Comparison of ENCODE assay signal across 21 mouse cellular contexts in genomic region chr6:100878546-100878945, GRCm38 (mm10). TPM values are rescaled to one million over a fixed set of nuclear protein-coding genes. Genes with fewer than 3 reads are reported as not detected.
A peak's percentile ranks its signal among the peaks of the same experiment; 100 is the strongest.
DNase-seq lines count a peak whose midpoint lies in the region; ATAC-seq and TF ChIP-seq lines count a peak whose summit lies in the region.
"Had no signal": no experiment of that assay in that cellular context is flagged by ENCODE, and none has a peak within 500 bp of the region (broad histone marks: within the 10 kb centered on the region; RNA-seq: fewer than 3 reads in every experiment).

No protein-coding gene starts in this region.

- 77% methylated on average over 13 of the region's 13 CpGs for WGBS in heart, embryonic 12.5 days
- WGBS in midbrain, embryonic 11.5 days: 83% methylated on average over 13 of the region's 13 CpGs
- 83% methylated on average over 13 of the region's 13 CpGs for WGBS in midbrain, embryonic 10.5 days

- H3K27ac ChIP-seq in heart, embryonic 12.5 days (ENCODE audit: poor library complexity, severe bottlenecking): no peak overlapping the region
- no peak overlapping the region for H3K27ac ChIP-seq in midbrain, embryonic 11.5 days (ENCODE audit: low read depth, low read length)
- no peak overlapping the region for H3K27ac ChIP-seq in midbrain, embryonic 10.5 days (replicated peaks)

- ATAC-seq in heart, embryonic 12.5 days (ENCODE audit: insufficient number of reproducible peaks, low FRiP score): no peak
- ATAC-seq in midbrain, embryonic 11.5 days (ENCODE audit: low FRiP score): no peak
- ATAC-seq: activated CD4-positive, CD25-positive, alpha-beta regulatory T cell, adult 4 months; CD4-positive, CD25-positive, alpha-beta regulatory T cell, adult 4 months; Patski had no signal

- peak; percentile 62 for DNase-seq in heart, adult 11 months
- peak; percentile 56 for DNase-seq in midbrain, embryonic 11.5 days (ENCODE audit: low spot score, missing footprints)
- DNase-seq in midbrain, embryonic 10.5 days (ENCODE audit: low spot score): no peak
- DNase-seq in spleen, postnatal 10 days (ENCODE audit: low spot score in 2 of 2): no peak
- DNase-seq: adrenal gland, adult 2 months; adrenal gland, adult 8-10 months; adrenal gland, postnatal 10 days; adrenal gland, postnatal 14 days; adrenal gland, postnatal 25 days; adrenal gland, postnatal 36 days; B cell, adult 2 months; cerebellum, adult 11 months; cerebellum, adult 11-12 months; cerebellum, adult 18-20 months; cerebellum, adult 2 months had no signal

- no peak overlapping the region for H3K4me2 ChIP-seq in heart, embryonic 12.5 days
- no peak overlapping the region for H3K4me2 ChIP-seq in midbrain, embryonic 11.5 days

- TF ChIP-seq CTCF in E14TG2a.4 (conservative IDR thresholded peaks at IDR 0.05; ENCODE audit: low read length): no peak

- H3K27me3 ChIP-seq in heart, embryonic 12.5 days (replicated peaks): peaks cover 26% of the 10 kb centered on the region
- H3K27me3 ChIP-seq in midbrain, embryonic 11.5 days (ENCODE audit: control insufficient read depth, insufficient read depth, low read length): no peaks in the 10 kb centered on the region
- peaks cover 16% of the 10 kb centered on the region for H3K27me3 ChIP-seq in midbrain, embryonic 10.5 days (ENCODE audit: low read depth, poor library complexity, severe bottlenecking)
- peaks cover 11% of the 10 kb centered on the region for H3K27me3 ChIP-seq in E14TG2a.4 (ENCODE audit: insufficient read depth, low read length)
- H3K27me3 ChIP-seq: Patski had no signal

- H3K4me1 ChIP-seq in heart, embryonic 12.5 days (replicated peaks): no peaks in the 10 kb centered on the region
- H3K4me1 ChIP-seq in midbrain, embryonic 11.5 days (ENCODE audit: control insufficient read depth, insufficient read depth, low read length): no peaks in the 10 kb centered on the region
- H3K4me1 ChIP-seq in midbrain, embryonic 10.5 days: peaks cover 7% of the 10 kb centered on the region; the same call in 1 of the 2 replicates
- H3K4me1 ChIP-seq in E14TG2a.4 (replicated peaks; ENCODE audit: low read depth, low read length): peaks cover 26% of the 10 kb centered on the region

- no peak overlapping the region for H3K9ac ChIP-seq in heart, embryonic 12.5 days
- no peak overlapping the region for H3K9ac ChIP-seq in midbrain, embryonic 11.5 days (ENCODE audit: low read length)

- H3K4me3 ChIP-seq in heart, embryonic 12.5 days: no peak overlapping the region
- no peak overlapping the region for H3K4me3 ChIP-seq in midbrain, embryonic 11.5 days (ENCODE audit: low read depth, low read length)
- no peak overlapping the region for H3K4me3 ChIP-seq in midbrain, embryonic 10.5 days
- peak overlapping the region; percentile 32; the same call in 1 of the 2 replicates for H3K4me3 ChIP-seq in E14TG2a.4 (replicated peaks; ENCODE audit: low read length)

- H3K9me3 ChIP-seq in heart, embryonic 12.5 days (replicated peaks): peaks cover 6% of the 10 kb centered on the region
- H3K9me3 ChIP-seq in midbrain, embryonic 11.5 days (ENCODE audit: control insufficient read depth, low read length): no peaks in the 10 kb centered on the region
- no peaks in the 10 kb centered on the region for H3K9me3 ChIP-seq in midbrain, embryonic 10.5 days (replicated peaks)
- H3K9me3 ChIP-seq in E14TG2a.4 (ENCODE audit: low read length): no peaks in the 10 kb centered on the region

- H3K36me3 ChIP-seq in heart, embryonic 12.5 days: no peaks in the 10 kb centered on the region
- no peaks in the 10 kb centered on the region for H3K36me3 ChIP-seq in midbrain, embryonic 11.5 days (ENCODE audit: control insufficient read depth, insufficient read depth, low read length)
- no peaks in the 10 kb centered on the region for H3K36me3 ChIP-seq in midbrain, embryonic 10.5 days
- H3K36me3 ChIP-seq in E14TG2a.4 (ENCODE audit: insufficient read depth, low read length): no peaks in the 10 kb centered on the region
- H3K36me3 ChIP-seq: G1E had no signal

RNA-seq across cellular contexts. Expression of gene Ppp4r2, which starts 45.1 kb away (rescaled TPM):
- polyA plus RNA-seq in heart, embryonic 12.5 days (2016; fragmentation: Nextera tagmentation; extraction: Ambion mirVana): 16.1 and 18.5 TPM in 2 replicates
- polyA plus RNA-seq in midbrain, embryonic 11.5 days (2014; fragmentation: Nextera tagmentation; extraction: Ambion mirVana): 40.0 TPM in 2 replicates
- 22.7 and 23.0 TPM in 2 replicates for polyA plus RNA-seq in midbrain, embryonic 10.5 days (2016; fragmentation: Nextera tagmentation; extraction: Ambion mirVana)

Comparison
In these comparisons a context has a peak if more than half of its experiments do, and no peak if none do; other contexts are left out.
1. DNase-seq: peak in heart, adult 11 months (single experiment) and midbrain, embryonic 11.5 days (single experiment); none in midbrain, embryonic 10.5 days (single experiment) and spleen, postnatal 10 days (0 of 2).